19 mouse cellular contexts compared by ENCODE assay signal in the genomic region with DNA sequence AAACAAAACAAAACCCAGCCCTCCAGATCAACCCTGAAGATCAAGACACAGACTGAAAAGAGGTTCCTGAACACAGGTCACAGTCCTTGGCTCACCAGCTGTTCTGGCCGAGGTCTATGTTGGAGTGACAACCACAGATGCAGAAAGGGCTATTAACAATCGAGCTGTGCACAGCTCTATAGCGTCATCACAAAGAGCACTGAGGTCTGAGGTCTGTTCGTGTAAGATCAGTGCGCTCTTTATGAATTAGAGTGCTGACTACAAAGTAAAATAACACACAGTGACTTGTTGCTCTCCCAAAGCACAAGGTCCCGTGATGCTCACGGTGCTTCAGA. TPM values are rescaled to one million over a fixed set of nuclear protein-coding genes. Genes with fewer than 3 reads are reported as not detected.
A peak's percentile ranks its signal among the peaks of the same experiment; 100 is the strongest.
DNase-seq lines count a peak whose midpoint lies in the region; ATAC-seq and TF ChIP-seq lines count a peak whose summit lies in the region.
"Had no signal": no experiment of that assay in that cellular context is flagged by ENCODE, and none has a peak within 500 bp of the region (broad histone marks: within the 10 kb centered on the region; RNA-seq: fewer than 3 reads in every experiment).

No protein-coding gene starts in this region.

- no peak overlapping the region for H3K9ac ChIP-seq in intestine, embryonic 14.5 days (ENCODE audit: low read length)
- H3K9ac ChIP-seq in intestine, embryonic 16.5 days (ENCODE audit: low read depth, low read length): no peak overlapping the region
- no peak overlapping the region for H3K9ac ChIP-seq in embryonic facial prominence, embryonic 14.5 days (ENCODE audit: low read depth, low read length)
- no peak overlapping the region for H3K9ac ChIP-seq in limb, embryonic 15.5 days
- H3K9ac ChIP-seq in hindbrain, embryonic 12.5 days: no peak overlapping the region
- H3K9ac ChIP-seq: hindbrain, embryonic 15.5 days; liver, embryonic 13.5 days; midbrain, embryonic 12.5 days had no signal

- H3K36me3 ChIP-seq in intestine, embryonic 14.5 days (ENCODE audit: control insufficient read depth, insufficient read depth, low read length): no peaks in the 10 kb centered on the region
- H3K36me3 ChIP-seq in intestine, embryonic 16.5 days (ENCODE audit: control insufficient read depth, insufficient read depth, low read length): no peaks in the 10 kb centered on the region
- no peaks in the 10 kb centered on the region for H3K36me3 ChIP-seq in C2C12 (ENCODE audit: control insufficient read depth, insufficient read depth)
- H3K36me3 ChIP-seq in embryonic facial prominence, embryonic 14.5 days (ENCODE audit: control insufficient read depth, insufficient read depth, low read length): no peaks in the 10 kb centered on the region
- no peaks in the 10 kb centered on the region for H3K36me3 ChIP-seq in limb, embryonic 15.5 days
- no peaks in the 10 kb centered on the region for H3K36me3 ChIP-seq in hindbrain, embryonic 12.5 days
- H3K36me3 ChIP-seq: forebrain, embryonic 10.5 days; hindbrain, embryonic 15.5 days; liver, embryonic 13.5 days; midbrain, embryonic 12.5 days had no signal

- no peaks in the 10 kb centered on the region for H3K79me3 ChIP-seq in C2C12 (ENCODE audit: low read depth)

- WGBS in intestine, embryonic 14.5 days: 75% methylated on average over 7 of the region's 7 CpGs
- WGBS in intestine, embryonic 16.5 days: 61% methylated on average over 7 of the region's 7 CpGs
- WGBS in embryonic facial prominence, embryonic 14.5 days: 43% methylated on average over 7 of the region's 7 CpGs
- 63% methylated on average over 7 of the region's 7 CpGs for WGBS in limb, embryonic 15.5 days
- WGBS in hindbrain, embryonic 12.5 days: 75% methylated on average over 7 of the region's 7 CpGs

- no peak for ATAC-seq in intestine, embryonic 14.5 days (replicated peaks; ENCODE audit: low FRiP score, low TSS enrichment, low read depth)
- no peak for ATAC-seq in intestine, embryonic 16.5 days
- ATAC-seq in embryonic facial prominence, embryonic 14.5 days (ENCODE audit: low read depth): peak; percentile 89
- 0 out of 2 replicates have a peak, but pooled peaks have one; percentile 32 for ATAC-seq in limb, embryonic 15.5 days (ENCODE audit: insufficient number of reproducible peaks, low FRiP score, low TSS enrichment, low read depth)
- ATAC-seq in hindbrain, embryonic 12.5 days (ENCODE audit: low FRiP score): no peak
- ATAC-seq: forebrain, embryonic 16.5 days; intestine, postnatal 0 days had no signal

- H3ac ChIP-seq in C2C12 (ENCODE audit: control insufficient read depth, insufficient read length, low read depth): no peak overlapping the region

- H3K9me3 ChIP-seq in intestine, embryonic 14.5 days (ENCODE audit: control insufficient read depth, low read length): no peaks in the 10 kb centered on the region
- no peaks in the 10 kb centered on the region for H3K9me3 ChIP-seq in intestine, embryonic 16.5 days (ENCODE audit: control insufficient read depth, low read length)
- H3K9me3 ChIP-seq in embryonic facial prominence, embryonic 14.5 days (ENCODE audit: control insufficient read depth, low read length): no peaks in the 10 kb centered on the region
- no peaks in the 10 kb centered on the region for H3K9me3 ChIP-seq in limb, embryonic 15.5 days
- H3K9me3 ChIP-seq in hindbrain, embryonic 12.5 days (replicated peaks): no peaks in the 10 kb centered on the region
- H3K9me3 ChIP-seq: forebrain, embryonic 10.5 days; hindbrain, embryonic 15.5 days; liver, embryonic 13.5 days; midbrain, embryonic 12.5 days had no signal

- no peaks in the 10 kb centered on the region for H3K27me3 ChIP-seq in intestine, embryonic 14.5 days (replicated peaks; ENCODE audit: control insufficient read depth, insufficient read depth, low read length)
- H3K27me3 ChIP-seq in intestine, embryonic 16.5 days (replicated peaks; ENCODE audit: control insufficient read depth, insufficient read depth, low read length): no peaks in the 10 kb centered on the region
- H3K27me3 ChIP-seq in C2C12 (ENCODE audit: control insufficient read depth, insufficient read depth, insufficient read length): no peaks in the 10 kb centered on the region
- H3K27me3 ChIP-seq in embryonic facial prominence, embryonic 14.5 days (replicated peaks; ENCODE audit: control insufficient read depth, insufficient read depth, low read length): no peaks in the 10 kb centered on the region
- H3K27me3 ChIP-seq in limb, embryonic 15.5 days: no peaks in the 10 kb centered on the region
- H3K27me3 ChIP-seq in hindbrain, embryonic 12.5 days: no peaks in the 10 kb centered on the region
- H3K27me3 ChIP-seq: hindbrain, embryonic 15.5 days; liver, embryonic 13.5 days; midbrain, embryonic 12.5 days had no signal

- TF ChIP-seq CTCF in C2C12 (IDR thresholded peaks at IDR 0.05; ENCODE audit: control insufficient read depth, insufficient read depth, insufficient read length): no peak

- no peak overlapping the region for H3K4me2 ChIP-seq in intestine, embryonic 14.5 days (ENCODE audit: low read length)
- no peak overlapping the region for H3K4me2 ChIP-seq in intestine, embryonic 16.5 days (ENCODE audit: low read depth, low read length)
- H3K4me2 ChIP-seq in embryonic facial prominence, embryonic 14.5 days (ENCODE audit: low read depth, low read length): no peak overlapping the region
- H3K4me2 ChIP-seq in limb, embryonic 15.5 days: no peak overlapping the region
- H3K4me2 ChIP-seq in hindbrain, embryonic 12.5 days (replicated peaks): no peak overlapping the region
- H3K4me2 ChIP-seq: hindbrain, embryonic 15.5 days; liver, embryonic 13.5 days; midbrain, embryonic 12.5 days had no signal

- H3K27ac ChIP-seq in intestine, embryonic 14.5 days (ENCODE audit: low read depth): no peak overlapping the region
- H3K27ac ChIP-seq in intestine, embryonic 16.5 days (ENCODE audit: low read length): no peak overlapping the region; the same call in 1 of the 2 replicates
- H3K27ac ChIP-seq in embryonic facial prominence, embryonic 14.5 days (replicated peaks; ENCODE audit: low read depth, low read length): peak overlapping the region; percentile 64
- H3K27ac ChIP-seq in limb, embryonic 15.5 days: peak overlapping the region; percentile 48
- no peak overlapping the region for H3K27ac ChIP-seq in hindbrain, embryonic 12.5 days
- H3K27ac ChIP-seq: forebrain, embryonic 10.5 days; heart, adult 2 months; hindbrain, embryonic 15.5 days; liver, embryonic 13.5 days; midbrain, embryonic 12.5 days had no signal

- H3K4me3 ChIP-seq in intestine, embryonic 14.5 days (ENCODE audit: low read depth, low read length): no peak overlapping the region
- H3K4me3 ChIP-seq in intestine, embryonic 16.5 days (ENCODE audit: low read length): no peak overlapping the region
- no peak overlapping the region for H3K4me3 ChIP-seq in C2C12 (ENCODE audit: insufficient read depth, poor library complexity, severe bottlenecking)
- H3K4me3 ChIP-seq in embryonic facial prominence, embryonic 14.5 days (ENCODE audit: low read depth, low read length): no peak overlapping the region
- H3K4me3 ChIP-seq in limb, embryonic 15.5 days: no peak overlapping the region
- no peak overlapping the region for H3K4me3 ChIP-seq in hindbrain, embryonic 12.5 days
- H3K4me3 ChIP-seq: forebrain, embryonic 10.5 days; heart, adult 2 months; hindbrain, embryonic 15.5 days; liver, embryonic 13.5 days; midbrain, embryonic 12.5 days had no signal

- no peaks in the 10 kb centered on the region for H3K4me1 ChIP-seq in intestine, embryonic 14.5 days (replicated peaks; ENCODE audit: control insufficient read depth, insufficient read depth, low read length)
- H3K4me1 ChIP-seq in intestine, embryonic 16.5 days (ENCODE audit: control insufficient read depth, insufficient read depth, low read length): no peaks in the 10 kb centered on the region
- H3K4me1 ChIP-seq in embryonic facial prominence, embryonic 14.5 days (ENCODE audit: control insufficient read depth, insufficient read depth, low read length): peaks cover 12% of the 10 kb centered on the region
- no peaks in the 10 kb centered on the region for H3K4me1 ChIP-seq in limb, embryonic 15.5 days
- H3K4me1 ChIP-seq in hindbrain, embryonic 12.5 days: no peaks in the 10 kb centered on the region
- H3K4me1 ChIP-seq: hindbrain, embryonic 15.5 days; liver, embryonic 13.5 days; midbrain, embryonic 12.5 days had no signal

- DNase-seq in intestine, embryonic 14.5 days (ENCODE audit: low spot score): peak; percentile 33
- DNase-seq in embryonic facial prominence, embryonic 14.5 days (ENCODE audit: low spot score): peak; percentile 84
- DNase-seq in urinary bladder, adult 18-20 months (ENCODE audit: low spot score in 2 of 2): no peak
- DNase-seq in cerebellum, adult 9-10 months: no peak
- DNase-seq: adrenal gland, postnatal 36 days; cerebellum, adult 9-11 months; gastrocnemius, postnatal 14 days; heart, adult 2 months; liver, embryonic 13.5 days; thymus, postnatal 14 days had no signal

- H3K79me2 ChIP-seq in C2C12 (ENCODE audit: control insufficient read depth, insufficient read depth): no peaks in the 10 kb centered on the region

TF ChIP-seq in C2C12, 6 proteins besides CTCF, POLR2A, EP300 and RAD21:
- TF ChIP-seq MYOG (IDR thresholded peaks at IDR 0.05; ENCODE audit: control insufficient read depth, extremely low read depth, insufficient read length) (no peak), CEBPB (IDR thresholded peaks at IDR 0.05; ENCODE audit: low read depth) (no peak), MYOD1 (IDR thresholded peaks at IDR 0.05; ENCODE audit: control insufficient read depth, insufficient read length, low read depth) (peak; percentile 100), MAX (IDR thresholded peaks at IDR 0.05) (no peak), USF1 (IDR thresholded peaks at IDR 0.05; ENCODE audit: low read depth) (no peak), FOSL1 (IDR thresholded peaks at IDR 0.05; ENCODE audit: insufficient read depth, low read length, poor library complexity, severe bottlenecking) (no peak)
TF ChIP-seq in C2C12: peak in this region for 1.

RNA-seq across cellular contexts. Expression of a gene that starts 42.4 kb away (rescaled TPM):
- 29.9 and 36.3 TPM in 2 replicates for polyA plus RNA-seq in intestine, embryonic 14.5 days (2014; fragmentation: Nextera tagmentation; extraction: Ambion mirVana)
- polyA plus RNA-seq in intestine, embryonic 16.5 days (2015; fragmentation: Nextera tagmentation; extraction: Ambion mirVana): 12.7 and 13.1 TPM in 2 replicates
- polyA plus RNA-seq in C2C12 (2012; fragmentation: generic; extraction: Trizol): 4.3 TPM
- polyA plus RNA-seq in embryonic facial prominence, embryonic 14.5 days (2014; fragmentation: Nextera tagmentation; extraction: Ambion mirVana): 49.2 and 59.2 TPM in 2 replicates
- 41.5 and 42.0 TPM in 2 replicates for polyA plus RNA-seq in limb, embryonic 15.5 days (2015; fragmentation: Nextera tagmentation; extraction: Ambion mirVana)
- 40.9 and 44.2 TPM in 2 replicates for polyA plus RNA-seq in hindbrain, embryonic 12.5 days (2016; fragmentation: Nextera tagmentation; extraction: Ambion mirVana)

Comparison
In these comparisons a context has a peak if more than half of its experiments do, and no peak if none do; other contexts are left out.
1. ATAC-seq: peak in embryonic facial prominence, embryonic 14.5 days (single experiment) and limb, embryonic 15.5 days (single experiment); none in intestine, embryonic 14.5 days (single experiment), intestine, embryonic 16.5 days (single experiment) and hindbrain, embryonic 12.5 days (single experiment).
2. DNase-seq: peak in intestine, embryonic 14.5 days (single experiment) and embryonic facial prominence, embryonic 14.5 days (single experiment); none in urinary bladder, adult 18-20 months (0 of 2) and cerebellum, adult 9-10 months (single experiment).
3. H3K27ac ChIP-seq: peak in embryonic facial prominence, embryonic 14.5 days (single experiment) and limb, embryonic 15.5 days (single experiment); none in intestine, embryonic 14.5 days (single experiment), intestine, embryonic 16.5 days (single experiment) and hindbrain, embryonic 12.5 days (single experiment).